Mouse (Mus musculus): ENCODE measurements at regions not wholly inside any gene's neighbourhood (a gene's known extent, or its start where the extent isn't known, plus 50 kb on each side); places are given as distances from the start of the nearest gene placed in this dataset.
"Not testable (repeated sequence)": the region's sequence is repeated elsewhere in the genome, so short reads cannot be mapped to it uniquely, and the experiment has no call there.

- DNase-seq (ENCODE audit: low spot score) = no peak
These were observed 114.8 kb downstream of the Galc start for GRCm38 (mm10) chr12:98144464-98144863.

DNA sequence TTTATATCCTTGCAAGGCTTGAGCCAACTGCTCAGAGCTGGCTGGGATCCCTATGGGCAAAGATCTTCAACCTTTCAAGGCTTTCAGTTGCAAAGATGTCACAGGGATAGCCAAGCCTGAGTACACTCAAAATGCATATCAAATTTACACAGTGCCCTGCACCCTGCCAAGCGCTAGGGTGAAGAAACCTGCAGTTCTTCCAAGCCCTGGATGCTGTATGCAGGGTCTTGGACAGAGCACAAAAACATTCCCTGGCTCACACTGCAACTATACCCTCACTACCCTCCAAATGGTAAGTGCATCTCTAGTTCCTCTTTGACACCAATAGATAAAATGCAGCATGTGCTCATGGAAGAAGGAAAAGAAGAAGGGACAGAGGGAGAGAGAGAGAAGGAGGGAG, 116.1 kb downstream of the Galc start:
- no peak for DNase-seq (ENCODE audit: low spot score)

- not testable (repeated sequence) for DNase-seq (ENCODE audit: low spot score)
These were observed 119.4 kb downstream of the Galc start for GRCm38 (mm10) chr12:98139906-98140305.

DNA sequence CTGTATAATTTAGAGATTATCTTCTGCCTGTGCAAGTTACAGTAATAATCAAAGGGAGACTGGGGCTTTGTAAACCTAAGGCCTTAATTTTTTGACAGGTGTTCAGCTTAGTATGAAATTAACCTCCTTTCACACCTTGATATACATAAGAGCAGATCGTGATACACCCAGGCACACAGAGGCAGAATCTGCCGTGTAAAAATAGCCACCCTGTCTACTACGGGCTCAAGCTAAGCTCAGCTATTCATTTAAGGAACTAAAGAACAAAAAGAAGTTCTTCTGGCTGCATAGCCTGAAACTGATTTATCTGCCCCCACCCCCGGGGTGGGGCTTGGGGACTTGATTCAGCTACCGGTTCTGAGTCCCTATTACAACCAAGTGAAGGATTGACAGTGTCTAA, 128.0 kb downstream of the Galc start:
- DNase-seq (ENCODE audit: low spot score) = no peak

GRCm38 (mm10) chr12:98123541-98123940, 135.7 kb downstream of the Galc start:
- DNase-seq (ENCODE audit: low spot score) = no peak

- DNase-seq (ENCODE audit: low spot score) = no peak
These were observed 151.2 kb downstream of the Galc start for GRCm38 (mm10) chr12:98108039-98108438.

DNA sequence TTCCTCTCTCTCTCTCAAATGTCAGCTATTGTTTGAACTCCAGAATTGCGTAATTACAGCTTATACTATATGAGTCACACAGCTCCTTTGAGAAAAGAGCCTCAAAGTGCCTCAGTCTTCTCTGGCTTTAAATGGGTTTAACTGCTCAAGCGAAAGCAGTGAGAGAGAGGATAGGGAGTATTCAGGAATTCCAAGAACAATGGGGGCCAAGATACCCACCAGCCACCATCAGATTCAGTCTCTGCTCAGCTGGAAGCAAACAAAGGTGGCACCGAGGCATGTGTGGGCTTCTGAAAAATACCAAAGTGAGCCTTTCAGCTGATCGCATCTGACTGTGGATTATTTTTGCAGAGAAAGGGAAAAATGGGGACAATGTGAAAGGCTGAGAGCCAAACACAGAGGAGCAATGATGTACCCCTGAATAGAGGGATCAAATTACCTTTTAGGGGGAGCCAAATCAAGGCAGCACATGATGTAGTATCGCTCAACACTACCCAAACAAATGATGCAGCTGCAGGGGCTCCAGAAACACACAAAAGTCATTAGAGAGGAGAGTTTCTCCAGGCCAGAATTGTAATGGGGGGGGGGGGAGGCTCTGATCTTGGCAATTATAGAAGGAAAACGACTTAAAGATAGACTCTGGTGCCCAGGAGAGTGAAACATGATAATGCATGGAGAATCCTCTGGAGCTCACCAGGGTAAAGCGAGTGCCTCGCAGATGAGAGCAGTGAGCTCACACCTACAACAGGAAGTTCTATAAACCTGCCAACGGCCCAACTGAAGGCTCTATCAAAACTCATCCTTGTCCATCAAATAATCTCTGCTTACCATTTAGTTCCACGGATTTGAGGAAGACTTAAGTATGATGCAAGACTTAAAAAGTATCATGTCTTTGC, 152.2 kb downstream of the Galc start:
- DNase-seq (ENCODE audit: low spot score) = no peak

DNA sequence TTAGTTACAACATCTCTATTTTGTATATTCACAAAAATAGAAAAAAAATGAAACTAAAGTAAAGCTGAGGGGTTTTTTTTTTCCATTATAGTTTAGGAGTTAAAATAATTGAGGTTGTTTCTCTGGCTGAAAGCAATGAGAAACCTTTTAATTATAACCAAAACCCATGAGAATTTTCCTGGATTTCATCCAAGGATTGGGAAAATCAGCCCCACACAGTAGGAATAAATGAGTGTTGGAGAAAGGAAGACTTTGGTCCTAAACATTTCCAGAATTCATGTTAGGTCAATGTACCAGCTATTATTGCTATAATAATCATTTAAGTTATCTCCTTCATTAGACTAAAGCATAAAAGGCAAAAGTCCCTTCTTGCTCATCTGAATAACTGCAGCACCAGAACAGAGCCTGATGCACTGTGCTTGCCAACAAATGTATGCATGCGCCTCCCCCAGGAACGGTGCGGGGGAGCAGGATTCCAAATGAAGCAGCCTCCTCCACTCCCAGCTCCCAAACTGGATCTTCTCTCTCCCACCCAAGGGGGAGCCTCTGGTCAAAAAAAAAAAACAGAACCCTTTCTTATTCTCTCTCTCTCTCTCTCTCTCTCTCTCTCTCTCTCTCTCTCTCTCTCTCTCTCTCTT, 153.0 kb downstream of the Galc start:
- no peak for DNase-seq (ENCODE audit: low spot score)

GRCm38 (mm10) chr12:98105749-98106148, 153.5 kb downstream of the Galc start:
- no peak for DNase-seq (ENCODE audit: low spot score)

- DNase-seq (ENCODE audit: low spot score) = no peak
These were observed 169.1 kb downstream of the Galc start for GRCm38 (mm10) chr12:98090171-98090570.

DNA sequence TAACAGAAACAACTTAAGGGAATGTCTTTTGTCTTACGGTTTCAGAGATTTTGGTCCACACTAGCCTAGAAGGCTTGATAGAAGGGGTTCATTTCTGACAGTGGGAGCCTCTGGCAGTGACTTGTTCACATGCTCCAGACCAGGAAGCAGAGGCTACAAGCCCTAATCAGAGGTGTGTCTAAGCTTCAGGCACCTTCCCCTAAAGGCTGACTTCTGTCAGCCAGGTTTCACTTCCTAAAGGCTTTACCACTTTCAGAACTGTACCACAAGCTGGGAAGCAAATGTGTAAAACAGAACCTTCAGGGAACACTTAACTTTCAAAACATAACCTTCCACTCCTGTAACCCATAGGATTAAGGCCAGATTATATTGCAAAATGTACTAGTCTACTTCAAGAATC, 180.9 kb downstream of the Galc start:
- no peak for DNase-seq (ENCODE audit: low spot score)

- no peak for DNase-seq (ENCODE audit: low spot score)
These were observed 183.7 kb downstream of the Galc start for GRCm38 (mm10) chr12:98075580-98075979.

GRCm38 (mm10) chr12:98069110-98069509, 190.1 kb downstream of the Galc start:
- no peak for DNase-seq (ENCODE audit: low spot score)

DNA sequence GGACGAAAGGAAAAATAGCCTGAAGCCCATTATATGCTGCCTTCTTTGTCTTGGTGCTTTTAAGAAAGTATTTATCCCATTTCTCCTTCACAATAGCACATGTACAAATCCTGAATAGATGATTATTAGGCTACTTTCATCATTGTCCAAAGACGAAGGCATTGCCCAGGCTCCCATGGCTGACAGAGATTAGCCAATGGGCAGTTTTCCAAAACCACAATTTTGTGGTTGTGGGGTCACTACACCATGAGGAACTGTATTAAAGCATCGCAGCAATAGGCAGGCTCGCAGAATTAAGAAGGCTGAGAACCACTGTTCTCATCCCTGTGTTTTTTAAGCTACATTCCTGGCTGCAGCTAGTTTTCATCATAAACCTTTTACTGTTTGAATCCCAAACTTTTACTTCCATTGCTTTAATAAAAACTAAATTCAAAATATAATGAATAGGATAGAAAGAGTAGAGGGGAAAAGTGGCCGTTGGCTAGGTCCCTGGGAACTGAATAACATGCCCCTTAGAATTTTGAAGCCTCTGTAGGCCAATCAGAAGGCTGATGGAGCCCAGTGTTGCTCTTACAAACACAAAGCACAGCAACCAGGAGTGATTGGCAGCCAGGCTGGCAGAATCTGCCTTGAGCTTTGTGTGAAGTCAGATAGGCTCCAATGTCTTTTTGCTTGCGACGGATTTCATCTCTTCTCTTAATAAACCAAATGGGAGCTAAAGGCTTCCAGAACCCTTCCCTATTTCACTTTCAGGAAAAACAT, 199.7 kb downstream of the Galc start:
- no peak for DNase-seq (ENCODE audit: low spot score)

GRCm38 (mm10) chr12:98058977-98059376, 200.3 kb downstream of the Galc start:
- DNase-seq (ENCODE audit: low spot score) = no peak

- DNase-seq (ENCODE audit: low spot score) = no peak
These were observed 208.3 kb downstream of the Galc start for GRCm38 (mm10) chr12:98050934-98051333.

GRCm38 (mm10) chr12:98050500-98050899, 208.8 kb downstream of the Galc start:
- no peak for DNase-seq (ENCODE audit: low spot score)

GRCm38 (mm10) chr12:98050057-98050456, 209.2 kb downstream of the Galc start:
- DNase-seq (ENCODE audit: low spot score) = no peak

- no peak for DNase-seq (ENCODE audit: low spot score)
These were observed 211.5 kb downstream of the Galc start for GRCm38 (mm10) chr12:98047765-98048164.

- no peak for DNase-seq (ENCODE audit: low spot score)
These were observed 212.5 kb downstream of the Galc start for GRCm38 (mm10) chr12:98046459-98047440.

DNA sequence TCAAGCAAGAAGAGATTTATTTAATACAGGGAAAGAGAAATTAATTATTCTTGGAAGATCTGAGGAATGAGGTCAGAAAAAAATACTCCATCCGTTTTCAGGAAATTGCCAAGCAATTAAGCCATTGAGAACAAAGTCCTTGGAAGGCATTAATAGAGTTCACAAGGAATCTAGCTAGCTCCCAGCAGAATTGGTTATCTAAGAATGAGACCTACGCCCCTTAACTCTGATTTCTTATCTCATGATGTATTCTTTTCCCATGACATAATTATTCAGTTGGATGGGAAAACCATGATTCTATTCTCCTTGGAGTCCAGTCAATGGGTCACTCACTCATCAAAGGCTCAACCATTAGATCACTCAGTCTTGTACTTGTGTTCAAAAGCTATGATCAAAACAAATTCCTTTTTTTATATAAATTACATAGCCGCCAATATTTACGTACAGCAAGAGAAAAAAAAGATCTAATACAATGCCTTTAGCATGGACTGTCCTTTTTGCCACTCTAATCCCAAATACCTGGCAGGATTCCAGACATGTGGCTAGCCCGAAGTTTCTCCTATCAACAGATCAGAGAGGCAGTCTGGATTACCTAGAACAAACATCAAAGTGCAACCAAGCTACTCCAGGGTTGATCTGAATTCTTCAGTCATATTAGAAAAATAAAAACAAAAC, 213.3 kb downstream of the Galc start:
- DNase-seq (ENCODE audit: low spot score) = no peak
